Mouse (Mus musculus) neural tube, embryonic 12.5 days (tissue): ENCODE results near the gene Tmem141. TPM values are rescaled to one million over a fixed set of nuclear protein-coding genes. Genes with fewer than 3 reads are reported as not detected.

Source experiments
- ATAC-seq: fragments of 200-750 bp; cut with Nextera tagmentation; 2 replicates; pipeline ENCODE4 v1.8.0; 2017; ENCODE audit warnings: low read depth, mild to moderate bottlenecking, moderate TSS enrichment, moderate library complexity; ENCODE audit not compliant: low FRiP score
- H3K27ac ChIP-seq: fragments of 300-500 bp; sonication (generic); 2 replicates; pipeline ENCODE4 v1.5.1; 2016
- H3K27me3 ChIP-seq: fragments of 300-500 bp; sonication (generic); replicated peaks from 2 replicates; pipeline ENCODE4 v1.6.1; 2016; ENCODE audit warnings: mild to moderate bottlenecking
- H3K36me3 ChIP-seq: fragments of 300-500 bp; sonication (generic); 2 replicates; pipeline ENCODE4 v1.6.1; 2016; ENCODE audit warnings: mild to moderate bottlenecking
- H3K4me1 ChIP-seq: fragments of 300-500 bp; sonication (generic); 2 replicates; pipeline ENCODE4 v1.6.1; 2016
- H3K4me2 ChIP-seq: fragments of 300-500 bp; sonication (generic); replicated peaks from 2 replicates; pipeline ENCODE4 v1.6.1; 2016; ENCODE audit warnings: mild to moderate bottlenecking
- H3K4me3 ChIP-seq: fragments of 300-500 bp; sonication (generic); 2 replicates; pipeline ENCODE4 v1.5.1; 2016
- H3K9ac ChIP-seq: fragments of 300-500 bp; sonication (generic); 2 replicates; pipeline ENCODE4 v1.6.1; 2016; ENCODE audit warnings: mild to moderate bottlenecking
- H3K9me3 ChIP-seq: fragments of 300-500 bp; sonication (generic); 2 replicates; pipeline ENCODE4 v1.6.1; 2016; ENCODE audit warnings: mild to moderate bottlenecking
- WGBS: fragments of 180-500 bp; shearing (Covaris S2); methylation state at CpG from one replicate; pipeline ENCODE4 v1.1.7; 2016; 5-methylcytosine and 5-hydroxymethylcytosine counted together
- polyA plus RNA-seq: library from polyadenylated mRNA; unstranded; fragments of >200 nt; fragmentation: Nextera tagmentation; extraction: Ambion mirVana; gene quantifications from 2 replicates; pipeline ENCODE4 v1.2.1, GENCODE M21; 2016

The Tmem141 gene
- polyA plus RNA-seq, 1 experiment from 2014 or later: 24.9 TPM

DNA sequence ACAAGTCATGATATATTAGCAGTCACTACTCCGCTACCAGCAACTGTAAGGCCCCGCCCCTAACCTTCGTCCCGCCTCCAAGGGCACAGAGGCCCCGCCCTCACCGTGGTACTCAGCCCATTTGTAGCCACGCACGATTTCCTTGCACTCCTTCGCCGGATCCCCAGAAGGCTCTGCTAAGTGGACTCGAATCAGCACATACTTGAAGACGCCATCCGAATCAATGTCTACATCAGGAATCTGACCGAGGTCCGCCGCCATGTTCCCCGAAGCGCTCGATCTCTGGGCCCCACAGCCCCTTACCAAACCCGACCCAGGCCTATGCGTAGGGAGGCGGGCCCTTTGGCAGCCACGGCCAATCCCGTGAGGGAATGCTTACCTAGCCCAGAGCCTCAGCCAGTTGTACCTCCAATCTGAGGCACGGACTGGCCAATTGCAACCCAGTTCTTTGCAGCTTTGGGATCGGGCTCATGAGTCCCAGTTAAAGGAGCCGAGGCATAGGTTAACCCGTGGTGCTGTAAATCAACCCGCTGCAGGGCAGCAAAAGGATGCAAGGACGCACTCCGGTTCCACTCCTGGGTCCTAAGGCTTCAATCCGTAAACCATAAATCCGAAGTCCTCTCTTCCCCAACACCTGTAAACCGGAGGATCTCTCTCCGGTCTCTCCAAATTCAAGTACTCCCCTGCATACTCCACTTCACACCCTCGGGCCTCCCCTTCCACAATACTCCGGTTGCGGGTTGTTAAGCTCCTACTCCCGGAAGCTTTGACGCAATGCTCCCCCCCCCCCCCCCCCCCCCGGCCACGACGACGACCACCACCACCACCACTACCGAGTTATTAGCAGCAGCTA, 47.0 kb downstream of the Tmem141 start, which contains the start of the genes Mamdc4 and Phpt1:
Gene Mamdc4, minus strand, starts transcription at position 267 of the 853 bp plus-strand sequence.
Gene Phpt1, minus strand, starts transcription at position 646 of the 853 bp plus-strand sequence.
- under 1% methylated on average over 43 of the region's 45 CpGs for WGBS
- Histone ChIP-seq H3K4me2 (peak within 1 kb of the TSS; percentile 86), H3K36me3 (peaks cover 20% of the 10 kb centered on the region), H3K9ac (peak within 1 kb of the TSS; percentile 61), H3K27ac (peak within 1 kb of the TSS; percentile 57; the same call in 1 of the 2 replicates), H3K4me1 (peaks cover 48% of the 10 kb centered on the region), H3K9me3 (no peaks in the 10 kb centered on the region), H3K27me3 (peaks cover 45% of the 10 kb centered on the region), H3K4me3 (peak within 1 kb of the TSS; percentile 55)
- ATAC-seq: peak; percentile 98

DNA sequence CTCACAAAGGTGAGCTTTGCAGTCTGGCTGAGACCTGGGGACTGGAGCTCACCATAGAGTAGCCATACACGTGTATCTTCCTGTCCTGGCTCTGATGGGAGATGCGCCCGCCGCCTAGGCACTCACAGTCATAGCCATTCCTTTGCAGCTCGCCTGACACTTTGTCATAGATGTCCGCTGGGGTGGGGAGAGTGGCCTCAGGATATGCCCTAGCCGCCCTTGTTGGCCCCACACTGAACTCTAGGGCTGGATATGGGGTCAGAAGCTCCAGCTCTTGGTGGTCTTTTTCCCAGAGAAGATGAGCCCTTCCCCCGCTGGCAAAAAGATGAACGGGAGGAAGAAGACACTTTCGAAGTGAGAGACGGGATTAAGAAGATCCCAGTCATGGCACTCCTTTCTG, 47.7 kb downstream of the Tmem141 start:
- H3K9me3 ChIP-seq: no peaks in the 10 kb centered on the region
- no peak; the same call in 1 of the 2 replicates for ATAC-seq
- H3K4me1 ChIP-seq: peaks cover 41% of the 10 kb centered on the region
- H3K9ac ChIP-seq: peak overlapping the region; percentile 61
- peak overlapping the region; percentile 55 for H3K4me3 ChIP-seq
- 16% methylated on average over 11 of the region's 11 CpGs for WGBS
- peaks cover 39% of the 10 kb centered on the region for H3K27me3 ChIP-seq
- H3K4me2 ChIP-seq: peak overlapping the region; percentile 86
- peaks cover 27% of the 10 kb centered on the region for H3K36me3 ChIP-seq
- H3K27ac ChIP-seq: no peak overlapping the region

- Histone ChIP-seq H3K4me2 (peak overlapping the region; percentile 86), H3K4me3 (no peak overlapping the region), H3K27me3 (peaks cover 28% of the 10 kb centered on the region), H3K4me1 (peaks cover 31% of the 10 kb centered on the region), H3K9ac (no peak overlapping the region), H3K9me3 (no peaks in the 10 kb centered on the region), H3K36me3 (peaks cover 37% of the 10 kb centered on the region), H3K27ac (no peak overlapping the region)
- WGBS: 90% methylated on average over 2 of the region's 2 CpGs
- no peak for ATAC-seq
Measured at GRCm38 (mm10) chr2:25573068-25573467, 48.7 kb downstream of the Tmem141 start.

GRCm38 (mm10) chr2:25571221-25571620, 50.6 kb downstream of the Tmem141 start:
- Histone ChIP-seq H3K27ac (no peak overlapping the region), H3K27me3 (peaks cover 9% of the 10 kb centered on the region), H3K9me3 (no peaks in the 10 kb centered on the region), H3K4me3 (no peak overlapping the region), H3K4me2 (no peak overlapping the region), H3K9ac (no peak overlapping the region), H3K4me1 (peaks cover 21% of the 10 kb centered on the region), H3K36me3 (peaks cover 56% of the 10 kb centered on the region)
- no peak for ATAC-seq
- WGBS: 91% methylated on average over 4 of the region's 4 CpGs

Other genes with a start within 250 kb of the Tmem141 start
- 38.1 and 39.5 TPM in 2 replicates for gene Sapcd2, start 249.7 kb downstream of the Tmem141 start, polyA plus RNA-seq
- gene Entpd2, start 226.1 kb downstream of the Tmem141 start, polyA plus RNA-seq: 0.75 and 1.5 TPM in 2 replicates
- gene Npdc1, start 222.7 kb downstream of the Tmem141 start, polyA plus RNA-seq: 241 and 266 TPM in 2 replicates
- 0.09 and 0.29 TPM in 2 replicates for gene Fut7, start 198.7 kb downstream of the Tmem141 start, polyA plus RNA-seq
- 10.0 and 10.2 TPM in 2 replicates for gene Abca2, start 193.3 kb downstream of the Tmem141 start, polyA plus RNA-seq
- gene Clic3, start 165.2 kb downstream of the Tmem141 start, polyA plus RNA-seq: 1.7 and 2.3 TPM in 2 replicates
- 49.5 and 52.5 TPM in 2 replicates for gene Paxx, start 160.9 kb downstream of the Tmem141 start, polyA plus RNA-seq
- gene Ptgds, start 152.0 kb downstream of the Tmem141 start, polyA plus RNA-seq: 1.1 and 1.4 TPM in 2 replicates
- not detected in 2 replicates for gene Lcn12, start 128.1 kb downstream of the Tmem141 start, polyA plus RNA-seq
- 107 and 118 TPM in 2 replicates for gene Fbxw5, start 121.3 kb downstream of the Tmem141 start, polyA plus RNA-seq
- gene C8g, start 120.3 kb downstream of the Tmem141 start, polyA plus RNA-seq: 5.3 and 6.1 TPM in 2 replicates
- gene Traf2, start 75.1 kb downstream of the Tmem141 start, polyA plus RNA-seq: 26.9 and 28.0 TPM in 2 replicates
- 386 TPM in 2 replicates for gene Edf1, start 64.2 kb downstream of the Tmem141 start, polyA plus RNA-seq
- 1.7 and 4.8 TPM in 2 replicates for gene Mamdc4, start 47.2 kb downstream of the Tmem141 start, polyA plus RNA-seq
- 169 and 176 TPM in 2 replicates for gene Phpt1, start 46.8 kb downstream of the Tmem141 start, polyA plus RNA-seq
- 2.3 and 3.0 TPM in 2 replicates for gene Ajm1, start 40.2 kb downstream of the Tmem141 start, polyA plus RNA-seq
- gene Rabl6, start 13.5 kb downstream of the Tmem141 start, polyA plus RNA-seq: 78.3 and 82.5 TPM in 2 replicates
- gene Ccdc183, start 4.3 kb downstream of the Tmem141 start, polyA plus RNA-seq: 0.26 and 0.30 TPM in 2 replicates
- gene Fcna, start 6.0 kb upstream of the Tmem141 start, polyA plus RNA-seq: 1.2 and 1.3 TPM in 2 replicates
- not detected in 2 replicates for gene Lcn8, start 31.1 kb upstream of the Tmem141 start, polyA plus RNA-seq
- gene Lcn5, start 35.9 kb upstream of the Tmem141 start, polyA plus RNA-seq: not detected in 2 replicates
- not detected in 2 replicates for gene Lcn6, start 54.8 kb upstream of the Tmem141 start, polyA plus RNA-seq
- not detected in 2 replicates for gene Lcn10, start 60.7 kb upstream of the Tmem141 start, polyA plus RNA-seq
- gene Obp2a, start 78.0 kb upstream of the Tmem141 start, polyA plus RNA-seq: not detected in 2 replicates
- 94.1 and 95.1 TPM in 2 replicates for gene Bmyc, start 84.7 kb upstream of the Tmem141 start, polyA plus RNA-seq
- gene Obp2b, start 115.0 kb upstream of the Tmem141 start, polyA plus RNA-seq: not detected in 2 replicates
- gene Lcn3, start 143.6 kb upstream of the Tmem141 start, polyA plus RNA-seq: not detected in 2 replicates
- gene Lcn11, start 155.0 kb upstream of the Tmem141 start, polyA plus RNA-seq: not detected in 2 replicates
- not detected in 2 replicates for gene Gm13539, start 160.3 kb upstream of the Tmem141 start, polyA plus RNA-seq
- not detected in 2 replicates for gene Glt6d1, start 193.8 kb upstream of the Tmem141 start, polyA plus RNA-seq
- not detected in 2 replicates for gene Lcn9, start 201.1 kb upstream of the Tmem141 start, polyA plus RNA-seq
- not detected in 2 replicates for gene Sohlh1, start 225.2 kb upstream of the Tmem141 start, polyA plus RNA-seq
- 4.4 and 5.4 TPM in 2 replicates for gene Kcnt1, start 241.7 kb upstream of the Tmem141 start, polyA plus RNA-seq